11 mouse cellular contexts compared by ENCODE assay signal in the genomic region with DNA sequence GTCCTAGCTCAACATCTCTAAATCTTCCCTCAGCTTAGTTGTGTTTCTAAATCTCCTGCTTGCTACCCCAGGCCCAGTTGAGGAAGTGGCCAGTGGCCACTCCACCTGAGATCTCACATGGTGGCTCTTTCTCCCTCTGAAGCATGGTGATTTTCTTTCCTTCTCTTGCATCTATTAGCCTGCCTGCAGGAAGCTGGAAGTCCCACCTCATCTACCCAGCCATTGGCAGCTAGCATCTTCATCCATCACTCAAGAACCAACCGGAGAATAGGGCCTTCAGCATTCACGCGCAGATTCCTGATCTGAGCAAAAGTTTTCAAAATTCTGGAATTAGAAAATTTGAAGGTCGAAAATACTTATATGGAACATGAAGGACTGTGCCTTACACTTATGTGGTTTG.
"Had no signal": no experiment of that assay in that cellular context is flagged by ENCODE, and none has a peak within 500 bp of the region (broad histone marks: within the 10 kb centered on the region; RNA-seq: fewer than 3 reads in every experiment).

No protein-coding gene starts in this region.

- H3K9me3 ChIP-seq: kidney, embryonic 15.5 days; midbrain, embryonic 12.5 days had no signal

- H3K36me3 ChIP-seq: kidney, embryonic 15.5 days; midbrain, embryonic 12.5 days had no signal

- H3K4me3 ChIP-seq: kidney, embryonic 15.5 days; left cerebral cortex, adult 2 months; midbrain, embryonic 12.5 days had no signal

- H3K27me3 ChIP-seq: kidney, embryonic 15.5 days had no signal

- H3K4me2 ChIP-seq: kidney, embryonic 15.5 days; midbrain, embryonic 12.5 days had no signal

- ATAC-seq: lung, postnatal 0 days had no signal

- H3K9ac ChIP-seq: kidney, embryonic 15.5 days; liver, embryonic 14.5 days; midbrain, embryonic 12.5 days had no signal

- DNase-seq: kidney, adult 11 months; kidney, postnatal 14 days; lung, adult 18-20 months; lung, postnatal 4 days; right cerebral cortex, postnatal 14 days; thymus, postnatal 4 days had no signal

- H3K27ac ChIP-seq: left cerebral cortex, adult 2 months; liver, embryonic 14.5 days; midbrain, embryonic 12.5 days had no signal
